Mouse (Mus musculus) embryonic fibroblast, embryonic 13.5 days (primary cell): ENCODE results near the gene Ptprf. TPM values are rescaled to one million over a fixed set of nuclear protein-coding genes. Genes with fewer than 3 reads are reported as not detected.

Experiments
- H3K27ac ChIP-seq: 2 replicates; pipeline ENCODE4 v1.5.1; 2012; ENCODE audit warnings: low read length, control low read depth, inconsistent platforms; ENCODE audit not compliant: insufficient read depth
- H3K4me1 ChIP-seq: 2 replicates; pipeline ENCODE4 v1.6.1; 2011; ENCODE audit warnings: low read length; ENCODE audit not compliant: control insufficient read depth, insufficient read depth
- H3K4me3 ChIP-seq: 2 replicates; pipeline ENCODE4 v1.5.1; 2011; ENCODE audit warnings: mild to moderate bottlenecking, control low read depth, low read length; ENCODE audit not compliant: insufficient read depth
- CTCF ChIP-seq: IDR thresholded peaks from 2 replicates; pipeline ENCODE4 v1.5.1; 2011; ENCODE audit warnings: mild to moderate bottlenecking, control low read depth, low read length, moderate library complexity, borderline replicate concordance; ENCODE audit not compliant: insufficient read depth
- POLR2A ChIP-seq: IDR thresholded peaks from 2 replicates; pipeline ENCODE4 v1.6.1; 2011; ENCODE audit warnings: low read depth, mild to moderate bottlenecking, control low read depth, low read length, moderate library complexity
- polyA plus RNA-seq: library from polyadenylated mRNA; stranded (reverse); fragments of >200 nt; gene quantifications from 2 replicates; pipeline ENCODE4 v1.2.4, GENCODE M21; 2011; ENCODE audit warnings: low read depth; ENCODE audit not compliant: missing spikeins, insufficient read length

Gene Ptprf
- polyA plus RNA-seq, 1 experiment: 39.9 TPM

DNA sequence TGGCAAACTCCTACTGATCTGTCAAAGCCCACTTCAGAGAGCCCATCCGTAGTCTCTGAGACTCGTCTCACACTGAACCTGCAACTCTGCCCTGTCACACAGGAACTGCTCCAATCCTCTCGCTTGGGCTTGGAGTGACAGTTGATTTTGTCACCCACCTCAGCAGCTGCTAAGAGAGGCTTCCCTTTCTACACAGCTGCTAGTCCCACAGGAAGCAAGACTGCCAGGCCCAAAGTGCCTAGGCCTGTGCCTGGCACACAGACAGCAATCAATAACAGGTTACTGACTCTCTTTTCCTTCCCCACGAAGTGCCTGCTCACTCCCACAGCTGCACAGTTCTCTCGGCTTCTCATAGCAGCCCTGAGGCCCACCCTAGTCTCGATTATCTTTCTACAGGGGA lies 2.7 kb downstream of the Ptprf start:
- H3K4me1 ChIP-seq: no peaks in the 10 kb centered on the region
- TF ChIP-seq CTCF: no peak
- no peak for TF ChIP-seq POLR2A
- no peak overlapping the region for H3K4me3 ChIP-seq
- H3K27ac ChIP-seq: no peak overlapping the region

DNA sequence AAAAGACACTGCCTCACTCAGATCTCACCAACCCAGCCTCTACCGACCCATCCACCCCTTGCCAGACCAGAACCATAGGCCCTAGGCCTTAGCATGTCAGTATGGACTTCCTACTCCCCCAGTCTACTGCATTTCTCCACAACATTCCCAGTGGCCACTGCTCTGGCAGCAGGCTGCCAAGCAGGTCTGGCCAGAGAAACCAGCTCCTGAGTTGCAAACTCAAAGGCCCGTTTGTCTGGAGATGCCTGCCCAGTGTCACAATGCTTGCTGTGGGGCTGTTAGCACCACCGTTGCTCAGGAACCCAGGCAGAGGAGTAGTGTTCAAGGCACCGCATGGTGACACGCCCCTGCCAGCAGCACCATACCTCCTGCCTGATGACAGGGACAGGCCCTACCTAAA lies 5.0 kb downstream of the Ptprf start:
- Histone ChIP-seq H3K4me1 (no peaks in the 10 kb centered on the region), H3K27ac (no peak overlapping the region), H3K4me3 (no peak overlapping the region)
- TF ChIP-seq CTCF (no peak), POLR2A (no peak)

DNA sequence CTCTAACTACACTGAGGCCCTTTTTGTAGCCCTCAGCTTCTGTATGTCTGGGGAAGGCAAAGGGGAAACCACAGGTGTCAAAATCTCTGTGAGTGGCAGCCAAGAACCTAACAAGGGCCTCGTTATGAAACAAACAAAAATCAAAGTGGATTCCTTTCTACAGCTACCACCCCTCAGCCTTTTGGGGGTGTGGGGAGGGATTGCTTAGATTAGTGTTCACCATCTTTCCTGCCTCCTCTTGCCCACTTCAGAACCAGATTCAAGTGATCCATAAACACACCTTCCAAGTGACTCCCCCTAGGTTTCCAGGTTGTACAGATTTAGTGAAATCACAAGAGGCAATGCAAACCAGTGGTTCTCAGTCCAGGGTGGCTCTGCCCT lies 9.0 kb downstream of the Ptprf start:
- Histone ChIP-seq H3K4me3 (no peak overlapping the region), H3K27ac (no peak overlapping the region), H3K4me1 (no peaks in the 10 kb centered on the region)
- TF ChIP-seq CTCF (no peak), POLR2A (no peak)

DNA sequence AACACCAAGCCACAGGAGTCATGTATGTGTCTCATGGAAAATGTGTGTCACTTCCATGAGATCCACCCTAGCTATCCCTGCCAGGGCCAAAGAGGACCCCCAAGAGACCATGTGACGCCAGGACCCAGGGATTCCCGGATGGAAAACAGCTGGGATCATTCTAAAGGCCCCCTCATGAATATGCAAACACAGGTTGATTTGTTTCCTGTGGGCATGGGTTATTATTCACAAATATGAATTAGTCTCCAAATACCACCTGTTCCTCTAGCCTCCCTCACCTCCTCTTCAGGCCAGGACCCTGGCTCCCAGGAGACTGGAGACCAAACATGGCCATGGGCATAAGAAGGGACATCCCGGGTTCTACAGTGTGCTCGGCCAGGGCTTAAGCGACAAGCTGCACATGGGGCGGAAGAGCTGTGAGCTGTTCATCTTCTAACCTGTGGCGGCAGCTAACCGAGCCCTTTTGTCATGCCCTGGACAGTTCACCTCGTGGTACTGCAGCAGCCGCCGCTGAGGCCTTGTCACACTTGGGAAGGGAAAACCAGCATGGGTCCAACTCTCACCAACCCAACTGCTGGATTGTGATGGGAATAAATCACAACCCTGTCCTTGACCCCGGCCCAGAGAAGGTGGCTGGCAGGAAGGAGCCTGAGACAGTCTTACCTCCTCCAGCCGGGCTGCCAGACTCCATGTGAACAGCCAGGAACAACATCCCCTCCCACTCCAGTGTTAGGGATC lies 9.6 kb downstream of the Ptprf start:
- TF ChIP-seq POLR2A: no peak
- TF ChIP-seq CTCF: no peak
- Histone ChIP-seq H3K27ac (no peak overlapping the region), H3K4me1 (no peaks in the 10 kb centered on the region), H3K4me3 (no peak overlapping the region)

DNA sequence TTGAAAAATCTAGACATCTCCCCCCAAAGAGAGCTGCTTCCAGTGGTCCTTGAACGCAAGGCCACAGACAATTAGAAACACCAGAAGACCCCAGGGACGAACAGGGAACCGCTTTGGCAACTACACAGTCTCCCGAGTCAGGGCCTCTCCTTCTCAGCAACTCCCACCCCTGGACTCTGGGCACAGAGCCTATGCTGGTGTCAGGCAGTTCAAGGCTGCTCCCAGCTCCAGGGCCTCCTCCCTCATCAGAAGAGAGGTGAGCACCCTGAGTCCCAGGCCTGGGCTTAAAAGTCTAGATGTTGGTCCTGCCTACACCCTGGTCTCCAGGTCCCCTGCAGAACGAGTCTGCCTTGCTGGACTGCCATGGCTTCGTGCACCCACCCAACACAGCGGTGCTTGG lies 10.7 kb downstream of the Ptprf start:
- H3K27ac ChIP-seq: no peak overlapping the region
- no peaks in the 10 kb centered on the region for H3K4me1 ChIP-seq

DNA sequence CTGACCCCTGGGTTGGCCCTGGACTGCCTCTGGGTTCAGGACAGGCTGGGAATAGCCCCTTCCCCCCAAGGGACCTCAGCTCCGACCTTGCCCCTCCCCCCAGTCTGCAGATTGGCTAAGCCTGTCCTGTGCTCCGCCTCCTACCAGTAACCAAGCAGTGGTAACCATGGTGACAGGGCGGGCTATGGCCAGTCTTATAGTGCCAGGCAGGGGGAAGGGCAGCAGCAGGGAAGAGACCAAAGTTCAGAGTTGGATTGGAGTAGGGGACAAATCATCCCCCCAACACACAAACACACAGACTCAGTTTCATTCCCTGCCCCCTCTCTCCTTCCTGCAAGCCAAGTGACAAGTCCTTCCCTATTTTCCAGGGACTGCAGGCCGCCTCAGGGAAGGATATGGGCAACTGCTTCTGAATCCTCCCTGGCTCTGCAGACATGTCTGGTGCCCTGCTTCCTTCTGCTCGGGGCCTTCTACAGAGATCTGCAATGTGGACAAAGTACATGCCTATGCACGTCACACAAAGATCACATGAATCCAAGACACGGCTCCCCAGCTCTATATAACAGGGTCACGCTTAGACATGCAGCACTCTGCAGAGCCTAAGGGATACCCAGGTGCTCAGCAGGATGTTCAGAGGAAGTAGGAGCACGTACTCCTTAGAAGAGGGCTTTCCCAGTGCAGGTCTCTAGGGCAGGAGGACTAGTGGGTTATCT lies 14.5 kb downstream of the Ptprf start:
- H3K4me3 ChIP-seq: no peak overlapping the region
- TF ChIP-seq CTCF: no peak
- no peak for TF ChIP-seq POLR2A
- no peak overlapping the region for H3K27ac ChIP-seq
- H3K4me1 ChIP-seq: no peaks in the 10 kb centered on the region

More for the DNA sequence above, 10.7 kb downstream of the Ptprf start:
- TF ChIP-seq CTCF: no peak
- TF ChIP-seq POLR2A: no peak
- H3K4me3 ChIP-seq: no peak overlapping the region

DNA sequence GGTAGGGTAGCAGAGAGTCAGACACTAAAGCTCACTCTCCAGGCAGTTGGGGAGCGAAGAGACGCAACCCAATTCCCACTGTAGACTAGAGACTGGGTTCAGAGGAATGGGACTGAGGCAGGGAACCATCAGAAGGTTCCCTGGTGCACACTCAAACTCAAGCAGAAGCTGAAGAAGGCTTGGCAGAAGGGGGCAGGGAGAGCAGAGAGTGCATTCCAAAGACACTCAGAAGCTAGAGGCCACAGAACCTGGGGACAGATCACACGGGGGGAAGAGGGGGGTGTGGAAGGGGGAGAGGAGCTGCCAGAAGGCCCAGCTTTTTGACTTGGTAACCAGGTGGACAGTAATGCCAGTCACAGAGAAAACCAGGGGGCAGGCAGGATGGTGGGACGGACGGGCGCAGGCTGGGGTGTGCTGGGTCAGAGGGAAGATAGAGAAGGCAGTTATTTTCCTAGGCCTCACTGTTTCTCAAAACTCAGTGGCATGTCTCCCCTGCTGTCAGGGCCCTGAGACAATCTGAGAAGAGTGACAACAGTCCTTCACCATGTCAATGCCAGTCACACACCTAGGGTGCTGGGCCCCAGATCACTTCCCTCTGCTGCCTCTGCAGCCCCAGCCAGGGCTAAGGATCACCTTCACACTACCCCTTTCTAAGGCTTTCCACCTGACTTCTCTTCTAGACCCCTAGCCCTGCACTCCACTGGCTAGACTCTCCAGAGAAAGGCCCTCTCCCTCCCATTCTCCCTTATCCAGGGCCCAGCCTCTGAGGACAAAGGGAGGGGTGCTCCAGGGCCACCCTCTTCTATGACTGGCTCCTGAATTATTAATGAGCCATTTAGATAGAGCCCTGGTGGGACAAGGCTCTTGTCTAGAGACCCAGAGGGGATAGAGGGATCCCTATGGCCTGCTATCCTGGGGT lies 15.3 kb downstream of the Ptprf start:
- no peak for TF ChIP-seq CTCF
- no peak for TF ChIP-seq POLR2A
- no peak overlapping the region for H3K27ac ChIP-seq
- no peaks in the 10 kb centered on the region for H3K4me1 ChIP-seq
- H3K4me3 ChIP-seq: no peak overlapping the region

DNA sequence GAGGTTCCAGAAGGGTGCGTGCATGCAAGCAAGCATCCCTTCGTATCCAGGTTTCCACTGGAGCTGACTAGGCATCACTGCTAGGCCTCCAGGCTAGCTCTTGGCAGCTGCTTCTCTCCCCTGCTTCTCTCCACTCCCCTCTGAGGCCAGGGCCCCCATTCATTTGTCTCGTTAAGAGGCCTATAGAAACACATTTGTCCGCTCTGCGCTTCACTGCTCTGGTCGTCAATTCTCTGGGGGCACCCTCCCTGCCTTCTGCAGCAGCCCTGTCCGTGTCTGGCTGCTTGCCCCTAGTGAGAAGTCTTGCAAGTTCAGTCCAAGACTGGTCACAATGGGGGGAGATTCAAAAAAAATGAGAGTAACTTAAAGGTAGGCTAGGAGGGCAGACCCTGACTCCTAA lies 16.7 kb downstream of the Ptprf start:
- H3K27ac ChIP-seq: no peak overlapping the region
- H3K4me3 ChIP-seq: no peak overlapping the region
- no peaks in the 10 kb centered on the region for H3K4me1 ChIP-seq
- TF ChIP-seq CTCF: no peak
- TF ChIP-seq POLR2A: no peak

DNA sequence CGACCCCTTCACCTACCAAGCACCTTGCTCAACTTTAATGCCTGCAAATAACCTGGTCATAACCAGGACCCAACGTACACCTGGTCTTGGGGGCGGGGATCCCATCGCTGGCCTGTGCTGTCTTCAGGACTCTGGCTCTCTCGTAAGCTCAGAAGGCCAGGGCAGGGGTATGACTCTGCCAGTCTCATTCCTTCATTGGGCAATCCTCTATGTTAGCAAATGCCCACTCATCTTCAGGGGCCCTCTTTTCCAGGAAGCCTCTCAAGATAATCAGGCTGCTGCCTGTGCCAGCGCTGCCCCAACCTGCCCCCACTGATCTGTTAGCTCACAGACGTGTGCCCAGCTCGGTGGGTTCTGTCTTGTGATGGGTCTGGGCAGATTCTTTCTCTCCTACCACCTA lies 17.2 kb downstream of the Ptprf start:
- no peaks in the 10 kb centered on the region for H3K4me1 ChIP-seq
- H3K27ac ChIP-seq: no peak overlapping the region
- TF ChIP-seq CTCF (no peak), POLR2A (no peak)
- H3K4me3 ChIP-seq: no peak overlapping the region
